Mouse (Mus musculus): ENCODE results near the gene Nt5dc2. TPM values are rescaled to one million over a fixed set of nuclear protein-coding genes. Genes with fewer than 3 reads are reported as not detected.
A peak's percentile ranks its signal among the peaks of the same experiment; 100 is the strongest.

Gene Nt5dc2
- polyA plus RNA-seq, 1 experiment from 2014 or later, result 223 TPM

- no peaks in the 10 kb centered on the region for H3K36me3 ChIP-seq
- no peak overlapping the region for H3K27ac ChIP-seq (replicated peaks)
- no peaks in the 10 kb centered on the region for H3K9me3 ChIP-seq
- no peak overlapping the region for H3K9ac ChIP-seq (replicated peaks)
- no peak for ATAC-seq (replicated peaks)
- no peak overlapping the region for H3K4me3 ChIP-seq
- H3K27me3 ChIP-seq, result no peaks in the 10 kb centered on the region
- 69% methylated on average over 10 of the region's 10 CpGs for WGBS
- H3K4me2 ChIP-seq (replicated peaks), result no peak overlapping the region
- H3K4me1 ChIP-seq, result peaks cover 7% of the 10 kb centered on the region; the same call in 1 of the 2 replicates
Observed at GRCm38 (mm10) chr14:31161638-31162037, 30.8 kb downstream of the Nt5dc2 start.

- no peaks in the 10 kb centered on the region for H3K27me3 ChIP-seq
- H3K4me3 ChIP-seq, result no peak overlapping the region
- H3K36me3 ChIP-seq, result no peaks in the 10 kb centered on the region
- no peak overlapping the region for H3K27ac ChIP-seq (replicated peaks)
- no peak for ATAC-seq (replicated peaks)
- H3K4me1 ChIP-seq, result peaks cover 13% of the 10 kb centered on the region; the same call in 1 of the 2 replicates
- no peaks in the 10 kb centered on the region for H3K9me3 ChIP-seq
- H3K9ac ChIP-seq (replicated peaks), result no peak overlapping the region
- WGBS, result 76% methylated on average over 8 of the region's 8 CpGs
- no peak overlapping the region for H3K4me2 ChIP-seq (replicated peaks)
Observed at GRCm38 (mm10) chr14:31164067-31164466, 33.2 kb downstream of the Nt5dc2 start.

GRCm38 (mm10) chr14:31165010-31165409, 34.2 kb downstream of the Nt5dc2 start:
- H3K36me3 ChIP-seq, result no peaks in the 10 kb centered on the region
- no peak overlapping the region for H3K4me2 ChIP-seq (replicated peaks)
- peaks cover 13% of the 10 kb centered on the region; the same call in 1 of the 2 replicates for H3K4me1 ChIP-seq
- H3K9me3 ChIP-seq, result no peaks in the 10 kb centered on the region
- H3K9ac ChIP-seq (replicated peaks), result no peak overlapping the region
- no peak overlapping the region for H3K27ac ChIP-seq (replicated peaks)
- 56% methylated on average over 2 of the region's 2 CpGs for WGBS
- no peaks in the 10 kb centered on the region for H3K27me3 ChIP-seq
- no peak overlapping the region for H3K4me3 ChIP-seq
- ATAC-seq (replicated peaks), result no peak

GRCm38 (mm10) chr14:31165458-31165857, 34.6 kb downstream of the Nt5dc2 start:
- Histone ChIP-seq H3K4me3 (no peak overlapping the region), H3K4me1 (peaks cover 13% of the 10 kb centered on the region; the same call in 1 of the 2 replicates), H3K36me3 (peaks cover 3% of the 10 kb centered on the region), H3K9ac (replicated peaks) (no peak overlapping the region), H3K4me2 (replicated peaks) (no peak overlapping the region), H3K27ac (replicated peaks) (no peak overlapping the region), H3K27me3 (no peaks in the 10 kb centered on the region), H3K9me3 (no peaks in the 10 kb centered on the region)
- ATAC-seq (replicated peaks), result no peak
- WGBS, result 67% methylated on average over 7 of the region's 7 CpGs

- peaks cover 9% of the 10 kb centered on the region for H3K36me3 ChIP-seq
- no peak overlapping the region for H3K4me3 ChIP-seq
- no peak overlapping the region for H3K27ac ChIP-seq (replicated peaks)
- H3K9ac ChIP-seq (replicated peaks), result no peak overlapping the region
- no peak overlapping the region for H3K4me2 ChIP-seq (replicated peaks)
- 63% methylated on average over 10 of the region's 10 CpGs for WGBS
- ATAC-seq (replicated peaks), result no peak
- H3K27me3 ChIP-seq, result no peaks in the 10 kb centered on the region
- H3K9me3 ChIP-seq, result no peaks in the 10 kb centered on the region
- peaks cover 13% of the 10 kb centered on the region; the same call in 1 of the 2 replicates for H3K4me1 ChIP-seq
Observed at GRCm38 (mm10) chr14:31165991-31166630, 35.3 kb downstream of the Nt5dc2 start.

- Histone ChIP-seq H3K36me3 (peaks cover 17% of the 10 kb centered on the region), H3K4me3 (no peak overlapping the region), H3K4me2 (replicated peaks) (no peak overlapping the region), H3K4me1 (peaks cover 13% of the 10 kb centered on the region; the same call in 1 of the 2 replicates), H3K27ac (replicated peaks) (no peak overlapping the region), H3K9ac (replicated peaks) (no peak overlapping the region), H3K9me3 (no peaks in the 10 kb centered on the region), H3K27me3 (no peaks in the 10 kb centered on the region)
- 48% methylated on average over 9 of the region's 9 CpGs for WGBS
- no peak for ATAC-seq (replicated peaks)
Observed at GRCm38 (mm10) chr14:31166827-31167226, 36.0 kb downstream of the Nt5dc2 start.

- Histone ChIP-seq H3K4me2 (replicated peaks) (no peak within 1 kb of the TSS), H3K36me3 (peaks cover 33% of the 10 kb centered on the region), H3K27me3 (no peaks in the 10 kb centered on the region), H3K27ac (replicated peaks) (0 out of 2 replicates have a peak within 1 kb of the TSS, but pooled peaks have one; percentile 22), H3K9me3 (no peaks in the 10 kb centered on the region), H3K4me3 (no peak within 1 kb of the TSS), H3K4me1 (peaks cover 13% of the 10 kb centered on the region; the same call in 1 of the 2 replicates), H3K9ac (replicated peaks) (no peak within 1 kb of the TSS)
- 60% methylated on average over 10 of the region's 10 CpGs for WGBS
- no peak for ATAC-seq (replicated peaks)
Observed at GRCm38 (mm10) chr14:31168425-31168824, 37.6 kb downstream of the Nt5dc2 start, which contains the start of gene Stab1. Gene Stab1 (minus strand): TSS chr14:31168641.

- H3K9me3 ChIP-seq, result no peaks in the 10 kb centered on the region
- no peaks in the 10 kb centered on the region for H3K27me3 ChIP-seq
- H3K27ac ChIP-seq (replicated peaks), result peak overlapping the region; percentile 17; the same call in 1 of the 2 replicates
- no peak overlapping the region for H3K4me2 ChIP-seq (replicated peaks)
- WGBS, result 85% methylated on average over 6 of the region's 6 CpGs
- no peak for ATAC-seq (replicated peaks)
- no peak overlapping the region for H3K4me3 ChIP-seq
- H3K36me3 ChIP-seq, result peaks cover 42% of the 10 kb centered on the region
- peaks cover 13% of the 10 kb centered on the region; the same call in 1 of the 2 replicates for H3K4me1 ChIP-seq
- no peak overlapping the region for H3K9ac ChIP-seq (replicated peaks)
Observed at GRCm38 (mm10) chr14:31169508-31169907, 38.7 kb downstream of the Nt5dc2 start.

- Histone ChIP-seq H3K27me3 (no peaks in the 10 kb centered on the region), H3K4me3 (no peak overlapping the region), H3K36me3 (peaks cover 57% of the 10 kb centered on the region), H3K4me1 (peaks cover 10% of the 10 kb centered on the region; the same call in 1 of the 2 replicates), H3K27ac (replicated peaks) (0 out of 2 replicates have a peak overlapping the region, but pooled peaks have one; percentile 8), H3K9ac (replicated peaks) (no peak overlapping the region), H3K4me2 (replicated peaks) (no peak overlapping the region), H3K9me3 (no peaks in the 10 kb centered on the region)
- ATAC-seq (replicated peaks), result no peak
- 81% methylated on average over 13 of the region's 13 CpGs for WGBS
Observed at GRCm38 (mm10) chr14:31170963-31171362, 40.1 kb downstream of the Nt5dc2 start.

GRCm38 (mm10) chr14:31171386-31171785, 40.5 kb downstream of the Nt5dc2 start:
- Histone ChIP-seq H3K27ac (replicated peaks) (0 out of 2 replicates have a peak overlapping the region, but pooled peaks have one; percentile 8), H3K4me1 (peaks cover 8% of the 10 kb centered on the region; the same call in 1 of the 2 replicates), H3K36me3 (peaks cover 61% of the 10 kb centered on the region), H3K4me3 (no peak overlapping the region), H3K9me3 (no peaks in the 10 kb centered on the region), H3K27me3 (no peaks in the 10 kb centered on the region), H3K9ac (replicated peaks) (no peak overlapping the region), H3K4me2 (replicated peaks) (no peak overlapping the region)
- WGBS, result 71% methylated on average over 11 of the region's 11 CpGs
- ATAC-seq (replicated peaks), result no peak

GRCm38 (mm10) chr14:31171821-31172220, 41.0 kb downstream of the Nt5dc2 start:
- Histone ChIP-seq H3K4me2 (replicated peaks) (no peak overlapping the region), H3K36me3 (peaks cover 66% of the 10 kb centered on the region), H3K9ac (replicated peaks) (no peak overlapping the region), H3K4me1 (peaks cover 4% of the 10 kb centered on the region; the same call in 1 of the 2 replicates), H3K27ac (replicated peaks) (no peak overlapping the region), H3K9me3 (no peaks in the 10 kb centered on the region), H3K4me3 (no peak overlapping the region), H3K27me3 (no peaks in the 10 kb centered on the region)
- WGBS, result 96% methylated on average over 15 of the region's 15 CpGs
- ATAC-seq (replicated peaks), result no peak

GRCm38 (mm10) chr14:31172781-31173455, 42.1 kb downstream of the Nt5dc2 start:
- Histone ChIP-seq H3K27me3 (no peaks in the 10 kb centered on the region), H3K9me3 (no peaks in the 10 kb centered on the region), H3K9ac (replicated peaks) (no peak overlapping the region), H3K27ac (replicated peaks) (no peak overlapping the region), H3K36me3 (peaks cover 77% of the 10 kb centered on the region), H3K4me3 (no peak overlapping the region), H3K4me1 (no peaks in the 10 kb centered on the region), H3K4me2 (replicated peaks) (no peak overlapping the region)
- no peak for ATAC-seq (replicated peaks)
- WGBS, result 89% methylated on average over 18 of the region's 18 CpGs

All from forebrain, embryonic 15.5 days (tissue).